Mouse (Mus musculus) myocyte (in vitro differentiated cells): ENCODE measurements around the gene Meis2. TPM values are rescaled to one million over a fixed set of nuclear protein-coding genes. Genes with fewer than 3 reads are reported as not detected.

Experiments used
- H3K27me3 ChIP-seq: one replicate; pipeline ENCODE4 v1.6.1; 2011; ENCODE audit not compliant: control insufficient read depth, insufficient read depth, insufficient read length
- H3K36me3 ChIP-seq: one replicate; pipeline ENCODE4 v1.6.1; 2011; ENCODE audit not compliant: control insufficient read depth, insufficient read depth
- H3K4me2 ChIP-seq: one replicate; pipeline ENCODE4 v1.6.1; 2011; ENCODE audit warnings: low read depth, control low read depth
- H3K4me3 ChIP-seq: one replicate; pipeline ENCODE4 v1.5.1; 2011; ENCODE audit warnings: mild to moderate bottlenecking, control low read depth, moderate library complexity
- H3K79me2 ChIP-seq: one replicate; pipeline ENCODE4 v1.6.1; 2011; ENCODE audit not compliant: control insufficient read depth, insufficient read depth
- H3ac ChIP-seq: one replicate; pipeline ENCODE4 v1.6.1; 2011; ENCODE audit not compliant: control insufficient read depth, insufficient read length
- CEBPB ChIP-seq: IDR thresholded peaks from 2 replicates; pipeline ENCODE4 v1.6.1; 2011; ENCODE audit warnings: mild to moderate bottlenecking, moderate library complexity; ENCODE audit not compliant: poor library complexity, insufficient read depth, severe bottlenecking
- E2F4 ChIP-seq: IDR thresholded peaks from one replicate; pipeline ENCODE4 v1.6.1; 2011; ENCODE audit warnings: mild to moderate bottlenecking, control low read depth, moderate library complexity; ENCODE audit not compliant: insufficient read depth
- MAX ChIP-seq: IDR thresholded peaks from one replicate; pipeline ENCODE4 v1.6.1; 2011; ENCODE audit warnings: low read depth, mild to moderate bottlenecking, control low read depth
- MYOD1 ChIP-seq, 3 experiments: IDR thresholded peaks; one replicate each; pipeline ENCODE4 v1.6.1; 2011; ENCODE audit warnings: control low read depth in 2 of 3, low read depth in 2 of 3, mild to moderate bottlenecking in 2 of 3, moderate library complexity in 1 of 3; ENCODE audit not compliant: insufficient read length in 2 of 3, control insufficient read depth in 1 of 3
- MYOG ChIP-seq, 3 experiments: IDR thresholded peaks; one replicate each; pipeline ENCODE4 v1.6.1; 2011; ENCODE audit warnings: control low read depth in 2 of 3, low read depth in 2 of 3, mild to moderate bottlenecking in 2 of 3; ENCODE audit not compliant: insufficient read length in 2 of 3, control insufficient read depth in 1 of 3, insufficient read depth in 1 of 3
- POLR2A ChIP-seq: IDR thresholded peaks from one replicate; pipeline ENCODE4 v1.6.1; 2011; ENCODE audit warnings: low read depth, mild to moderate bottlenecking, control low read depth, moderate library complexity; ENCODE audit not compliant: insufficient read length
- POLR2AphosphoS2 ChIP-seq: IDR thresholded peaks from one replicate; pipeline ENCODE4 v1.6.1; 2011; ENCODE audit warnings: low read depth, control low read depth; ENCODE audit not compliant: insufficient read length
- REST ChIP-seq: IDR thresholded peaks from one replicate; pipeline ENCODE4 v1.6.1; 2011; ENCODE audit warnings: mild to moderate bottlenecking, control low read depth, moderate library complexity; ENCODE audit not compliant: insufficient read depth, insufficient read length
- SRF ChIP-seq: IDR thresholded peaks from one replicate; pipeline ENCODE4 v1.6.1; 2011; ENCODE audit warnings: low read depth; ENCODE audit not compliant: control insufficient read depth, insufficient read length
- TCF12 ChIP-seq: IDR thresholded peaks from one replicate; pipeline ENCODE4 v1.6.1; 2011; ENCODE audit warnings: mild to moderate bottlenecking, control low read depth; ENCODE audit not compliant: poor library complexity, insufficient read depth, severe bottlenecking
- TCF3 ChIP-seq: IDR thresholded peaks from one replicate; pipeline ENCODE4 v1.6.1; 2011; ENCODE audit warnings: low read depth, control low read depth; ENCODE audit not compliant: insufficient read length
- USF1 ChIP-seq: IDR thresholded peaks from one replicate; pipeline ENCODE4 v1.6.1; 2011; ENCODE audit warnings: low read depth, mild to moderate bottlenecking, control low read depth, moderate library complexity
- polyA plus RNA-seq: library from polyadenylated mRNA; unstranded; fragments of >200 nt; fragmentation: generic; extraction: Trizol; gene quantifications from one replicate; pipeline ENCODE4 v1.2.1, GENCODE M21; 2012; ENCODE audit warnings: missing spikeins

Gene Meis2
- polyA plus RNA-seq, 1 experiment: 9.3 TPM

- H3K27me3 ChIP-seq: no peaks in the 10 kb centered on the region
- H3K79me2 ChIP-seq: peaks cover 13% of the 10 kb centered on the region
- peaks cover 45% of the 10 kb centered on the region for H3K36me3 ChIP-seq
- H3K4me3 ChIP-seq: no peak overlapping the region
- TF ChIP-seq REST: no peak
- TF ChIP-seq E2F4: no peak
- no peak for TF ChIP-seq POLR2A
- TF ChIP-seq TCF12: no peak
- TF ChIP-seq USF1: no peak
- TF ChIP-seq MYOD1 (IDR thresholded peaks at IDR 0.05; ENCODE audit: control insufficient read depth in 1 of 3, insufficient read length in 2 of 3, low read depth in 2 of 3): no peak
- no peak for TF ChIP-seq TCF3
- no peak for TF ChIP-seq CEBPB
- TF ChIP-seq POLR2AphosphoS2: no peak
- TF ChIP-seq MYOG (IDR thresholded peaks at IDR 0.05; ENCODE audit: control insufficient read depth in 1 of 3, insufficient read depth in 1 of 3, insufficient read length in 2 of 3, low read depth in 2 of 3): no peak
- TF ChIP-seq SRF: no peak
- TF ChIP-seq MAX: no peak
- no peak overlapping the region for H3K4me2 ChIP-seq
- no peak overlapping the region for H3ac ChIP-seq
Observed at GRCm38 (mm10) chr2:116042934-116043698, 22.5 kb downstream of the Meis2 start.

- TF ChIP-seq SRF (no peak), MYOD1 (IDR thresholded peaks at IDR 0.05; ENCODE audit: control insufficient read depth in 1 of 3, insufficient read length in 2 of 3, low read depth in 2 of 3) (no peak), CEBPB (no peak), E2F4 (no peak), MYOG (IDR thresholded peaks at IDR 0.05; ENCODE audit: control insufficient read depth in 1 of 3, insufficient read depth in 1 of 3, insufficient read length in 2 of 3, low read depth in 2 of 3) (no peak), POLR2AphosphoS2 (no peak), MAX (no peak), REST (no peak)
- no peak overlapping the region for H3ac ChIP-seq
- H3K79me2 ChIP-seq: peaks cover 13% of the 10 kb centered on the region
- no peak overlapping the region for H3K4me2 ChIP-seq
- H3K4me3 ChIP-seq: no peak overlapping the region
- no peaks in the 10 kb centered on the region for H3K27me3 ChIP-seq
- peaks cover 49% of the 10 kb centered on the region for H3K36me3 ChIP-seq
Observed at GRCm38 (mm10) chr2:116042447-116042846, 23.2 kb downstream of the Meis2 start.

GRCm38 (mm10) chr2:116041683-116042262 lies 23.9 kb downstream of the Meis2 start:
- no peaks in the 10 kb centered on the region for H3K27me3 ChIP-seq
- H3K4me3 ChIP-seq: no peak overlapping the region
- H3K4me2 ChIP-seq: no peak overlapping the region
- H3K79me2 ChIP-seq: peaks cover 9% of the 10 kb centered on the region
- peaks cover 51% of the 10 kb centered on the region for H3K36me3 ChIP-seq
- H3ac ChIP-seq: no peak overlapping the region
- TF ChIP-seq SRF (no peak), POLR2A (no peak), E2F4 (no peak), MAX (no peak), REST (no peak), POLR2AphosphoS2 (no peak), MYOG (IDR thresholded peaks at IDR 0.05; ENCODE audit: control insufficient read depth in 1 of 3, insufficient read depth in 1 of 3, insufficient read length in 2 of 3, low read depth in 2 of 3) (no peak), CEBPB (no peak), TCF3 (no peak), MYOD1 (IDR thresholded peaks at IDR 0.05; ENCODE audit: control insufficient read depth in 1 of 3, insufficient read length in 2 of 3, low read depth in 2 of 3) (no peak), USF1 (no peak), TCF12 (no peak)

- Histone ChIP-seq H3K27me3 (no peaks in the 10 kb centered on the region), H3K4me3 (no peak overlapping the region), H3K4me2 (no peak overlapping the region), H3K79me2 (no peaks in the 10 kb centered on the region), H3ac (no peak overlapping the region), H3K36me3 (peaks cover 40% of the 10 kb centered on the region)
- TF ChIP-seq MYOD1 (IDR thresholded peaks at IDR 0.05; ENCODE audit: control insufficient read depth in 1 of 3, insufficient read length in 2 of 3, low read depth in 2 of 3) (no peak), MAX (no peak), POLR2A (no peak), POLR2AphosphoS2 (no peak), E2F4 (no peak), TCF3 (no peak), TCF12 (no peak), CEBPB (no peak), SRF (no peak), REST (no peak), MYOG (IDR thresholded peaks at IDR 0.05; ENCODE audit: control insufficient read depth in 1 of 3, insufficient read depth in 1 of 3, insufficient read length in 2 of 3, low read depth in 2 of 3) (no peak), USF1 (no peak)
Observed at GRCm38 (mm10) chr2:116035345-116035744, 30.3 kb downstream of the Meis2 start.

GRCm38 (mm10) chr2:116028127-116028526 lies 37.5 kb downstream of the Meis2 start:
- TF ChIP-seq REST: no peak
- no peak for TF ChIP-seq E2F4
- TF ChIP-seq POLR2AphosphoS2: no peak
- no peak for TF ChIP-seq MYOG (IDR thresholded peaks at IDR 0.05; ENCODE audit: control insufficient read depth in 1 of 3, insufficient read depth in 1 of 3, insufficient read length in 2 of 3, low read depth in 2 of 3)
- TF ChIP-seq SRF: no peak
- TF ChIP-seq TCF12: no peak
- TF ChIP-seq CEBPB: no peak
- no peak for TF ChIP-seq USF1
- TF ChIP-seq POLR2A: no peak
- TF ChIP-seq MYOD1 (IDR thresholded peaks at IDR 0.05; ENCODE audit: control insufficient read depth in 1 of 3, insufficient read length in 2 of 3, low read depth in 2 of 3): no peak
- no peak for TF ChIP-seq MAX
- Histone ChIP-seq H3K36me3 (peaks cover 27% of the 10 kb centered on the region), H3K4me2 (no peak overlapping the region), H3K27me3 (no peaks in the 10 kb centered on the region), H3ac (no peak overlapping the region), H3K79me2 (no peaks in the 10 kb centered on the region), H3K4me3 (no peak overlapping the region)
